Mouse (Mus musculus): ENCODE data around the gene Styxl1. TPM values are rescaled to one million over a fixed set of nuclear protein-coding genes. Genes with fewer than 3 reads are reported as not detected.
A peak's percentile ranks its signal among the peaks of the same experiment; 100 is the strongest.

Styxl1 gene
- polyA plus RNA-seq, 1 experiment from 2014 or later, result 0.65 TPM

DNA sequence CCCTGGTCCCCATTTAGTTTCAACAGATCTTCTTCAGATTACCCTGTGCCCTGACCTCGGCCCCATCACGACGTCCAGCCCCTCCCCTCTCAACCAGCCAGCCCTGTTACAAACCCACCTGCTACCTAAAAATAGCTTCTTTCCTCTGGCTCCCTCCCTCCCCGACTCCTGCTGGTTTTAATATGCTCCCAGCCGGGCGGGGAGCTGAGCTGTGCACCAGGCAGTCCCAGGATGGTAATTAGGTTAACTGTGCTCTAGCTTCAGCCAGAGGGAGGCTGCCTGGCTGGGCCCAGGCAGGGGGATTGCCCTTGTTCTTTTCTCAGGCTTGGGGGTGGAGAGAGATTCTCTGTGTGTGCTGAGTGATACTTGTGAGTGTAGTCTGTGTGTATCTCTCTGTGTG, 22.7 kb upstream of the Styxl1 start:
- Histone ChIP-seq H3K27ac (peak overlapping the region; percentile 84), H3K9ac (peak overlapping the region; percentile 49; the same call in 1 of the 2 replicates), H3K36me3 (no peaks in the 10 kb centered on the region), H3K4me1 (replicated peaks) (peaks cover 39% of the 10 kb centered on the region), H3K4me3 (no peak overlapping the region), H3K4me2 (0 out of 2 replicates have a peak overlapping the region, but pooled peaks have one; percentile 4), H3K27me3 (no peaks in the 10 kb centered on the region), H3K9me3 (no peaks in the 10 kb centered on the region)
- peak; percentile 70 for ATAC-seq (ENCODE audit: low FRiP score)
- WGBS, result 0% methylated on average over 6 of the region's 6 CpGs

DNA sequence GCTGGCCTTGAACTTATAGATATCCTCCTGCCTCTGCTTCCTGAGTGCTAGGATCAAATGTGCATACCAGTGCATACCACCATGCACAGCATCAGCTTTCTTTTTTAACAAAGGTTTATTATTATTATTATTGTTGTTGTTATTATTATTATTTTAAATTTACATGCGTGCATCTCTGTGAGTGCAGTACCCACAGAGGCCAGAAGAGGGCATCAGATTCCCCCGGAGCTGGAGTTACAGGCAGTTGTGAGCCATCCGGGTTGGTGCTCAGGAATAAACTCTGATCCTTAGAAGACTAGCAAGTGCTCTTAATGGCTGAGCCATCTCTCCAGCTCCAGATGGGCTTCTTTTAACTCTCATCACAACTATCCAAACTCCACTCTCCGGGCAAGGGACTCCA, 21.6 kb upstream of the Styxl1 start:
- ATAC-seq (ENCODE audit: low FRiP score), result no peak
- Histone ChIP-seq H3K27me3 (no peaks in the 10 kb centered on the region), H3K9me3 (no peaks in the 10 kb centered on the region), H3K36me3 (no peaks in the 10 kb centered on the region), H3K27ac (peak overlapping the region; percentile 84), H3K4me3 (no peak overlapping the region), H3K4me2 (no peak overlapping the region), H3K9ac (no peak overlapping the region), H3K4me1 (replicated peaks) (peaks cover 38% of the 10 kb centered on the region)
- 39% methylated on average over 4 of the region's 4 CpGs for WGBS

DNA sequence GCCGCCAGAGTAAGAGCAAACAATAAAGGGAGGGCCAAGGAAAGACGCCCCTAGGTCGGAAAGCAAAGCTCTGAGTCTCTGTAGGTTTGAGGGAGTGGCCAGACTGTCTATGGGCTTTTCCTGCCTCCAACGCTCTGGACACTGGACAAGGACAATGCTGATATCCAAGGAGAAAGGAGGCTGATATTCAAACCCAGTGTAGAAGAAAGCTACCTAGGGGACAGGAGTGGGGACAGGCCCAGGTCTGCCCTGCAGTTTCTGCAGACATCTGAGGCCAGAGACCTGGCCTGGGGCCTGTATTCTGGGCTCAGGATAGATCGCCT, 16.6 kb upstream of the Styxl1 start:
- 0 out of 2 replicates have a peak overlapping the region, but pooled peaks have one; percentile 23 for H3K4me3 ChIP-seq
- peaks cover 13% of the 10 kb centered on the region for H3K4me1 ChIP-seq (replicated peaks)
- no peaks in the 10 kb centered on the region for H3K27me3 ChIP-seq
- peak; percentile 68; the same call in 1 of the 2 replicates for ATAC-seq (ENCODE audit: low FRiP score)
- peaks cover 25% of the 10 kb centered on the region for H3K36me3 ChIP-seq
- H3K9ac ChIP-seq, result peak overlapping the region; percentile 58
- no peaks in the 10 kb centered on the region for H3K9me3 ChIP-seq
- H3K4me2 ChIP-seq, result peak overlapping the region; percentile 40
- peak overlapping the region; percentile 91 for H3K27ac ChIP-seq
- WGBS, result 15% methylated on average over 5 of the region's 5 CpGs

DNA sequence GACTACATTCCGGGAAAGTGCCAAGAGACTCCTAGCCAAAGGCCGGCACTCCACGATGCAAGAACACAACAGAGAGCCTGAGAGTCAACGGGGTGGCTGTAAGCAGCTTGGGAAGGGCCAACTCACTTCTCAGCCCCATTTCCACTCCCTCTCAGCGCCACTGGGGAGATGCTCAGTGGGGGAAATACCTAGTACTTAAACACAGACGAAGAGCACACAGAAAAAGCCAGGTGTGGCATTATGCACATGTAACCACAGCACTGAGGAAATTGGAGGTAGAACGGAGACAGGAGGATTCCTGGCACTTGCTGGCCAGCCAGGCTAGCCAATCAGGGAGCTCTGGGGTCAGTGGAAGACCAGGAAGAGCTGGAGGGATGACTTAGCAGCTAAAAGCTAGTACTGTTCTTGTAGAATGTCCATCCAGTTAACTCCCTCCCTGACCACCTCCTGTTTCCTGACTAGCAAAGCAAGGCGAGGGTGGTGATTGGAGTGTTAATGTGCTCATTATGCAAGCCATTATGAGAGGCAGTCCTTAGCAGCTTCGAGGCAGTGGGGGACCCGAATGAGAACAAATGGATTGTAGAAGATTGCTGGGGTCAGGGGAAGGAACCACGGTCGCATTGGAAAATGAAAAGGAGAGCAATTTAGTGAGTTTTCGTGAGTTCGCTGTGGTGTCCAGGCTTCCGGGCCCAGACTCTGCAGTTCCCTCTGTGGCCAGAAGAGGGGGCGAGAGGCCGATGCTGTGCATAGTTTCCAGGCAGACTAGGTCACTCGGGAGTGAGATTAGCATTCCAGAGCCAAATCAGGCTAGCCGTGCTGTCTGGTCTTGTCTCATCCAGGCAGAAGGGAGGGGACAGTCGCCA, 16.0 kb upstream of the Styxl1 start:
- Histone ChIP-seq H3K9ac (peak overlapping the region; percentile 58), H3K36me3 (peaks cover 31% of the 10 kb centered on the region), H3K27me3 (no peaks in the 10 kb centered on the region), H3K4me3 (peak overlapping the region; percentile 23; the same call in 1 of the 2 replicates), H3K27ac (peak overlapping the region; percentile 91), H3K4me1 (replicated peaks) (peaks cover 13% of the 10 kb centered on the region), H3K9me3 (no peaks in the 10 kb centered on the region), H3K4me2 (peak overlapping the region; percentile 40)
- WGBS, result 6% methylated on average over 20 of the region's 20 CpGs
- peak; percentile 91 for ATAC-seq (ENCODE audit: low FRiP score)

DNA sequence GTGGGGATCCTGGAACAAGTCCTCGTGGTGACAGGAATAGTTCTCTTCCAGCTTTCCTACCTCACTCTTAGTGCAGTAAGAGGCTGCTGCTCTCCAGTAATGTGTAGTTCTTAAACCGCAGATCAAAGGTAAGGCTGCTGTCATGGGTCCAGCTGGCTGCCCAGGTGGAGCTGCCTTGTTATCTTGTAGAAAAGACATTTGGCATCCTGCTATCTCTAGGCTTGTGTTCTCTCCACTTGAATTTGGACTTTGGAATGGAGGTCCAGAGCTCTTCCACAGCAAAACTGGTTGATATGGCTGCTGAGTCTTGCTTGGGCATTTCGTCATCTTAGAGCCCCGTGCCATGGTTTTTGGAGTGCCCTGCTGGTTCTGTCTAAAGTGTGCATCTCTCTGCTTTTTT, 4.7 kb upstream of the Styxl1 start:
- peaks cover 64% of the 10 kb centered on the region for H3K36me3 ChIP-seq
- H3K4me1 ChIP-seq (replicated peaks), result peaks cover 23% of the 10 kb centered on the region
- H3K27ac ChIP-seq, result no peak overlapping the region
- no peaks in the 10 kb centered on the region for H3K27me3 ChIP-seq
- no peak overlapping the region for H3K4me2 ChIP-seq
- 100% methylated on average over 4 of the region's 4 CpGs for WGBS
- no peak for ATAC-seq (ENCODE audit: low FRiP score)
- H3K9ac ChIP-seq, result no peak overlapping the region
- no peak overlapping the region for H3K4me3 ChIP-seq
- H3K9me3 ChIP-seq, result no peaks in the 10 kb centered on the region

DNA sequence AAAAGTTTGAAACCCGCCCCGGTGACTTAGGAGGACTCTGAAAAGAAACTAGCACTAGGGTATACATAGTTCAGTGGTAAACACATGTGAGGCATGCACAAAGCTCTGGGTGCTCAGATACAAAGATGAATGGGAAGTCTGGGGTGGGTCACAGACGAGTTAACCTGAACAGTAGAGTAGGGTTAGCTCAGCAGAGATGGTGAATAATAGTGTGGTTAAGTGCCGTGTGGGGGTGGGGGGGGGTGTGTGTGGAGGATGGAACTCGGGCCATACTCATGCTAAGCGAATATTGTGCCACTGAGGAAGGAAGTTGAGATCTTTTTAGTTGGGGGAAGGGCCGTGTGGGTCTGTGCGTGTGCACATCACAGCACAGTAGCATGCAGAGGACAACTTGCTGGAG, 2.1 kb upstream of the Styxl1 start:
- no peak overlapping the region; the same call in 1 of the 2 replicates for H3K4me3 ChIP-seq
- H3K9me3 ChIP-seq, result no peaks in the 10 kb centered on the region
- peaks cover 39% of the 10 kb centered on the region for H3K36me3 ChIP-seq
- ATAC-seq (ENCODE audit: low FRiP score), result no peak
- no peaks in the 10 kb centered on the region for H3K27me3 ChIP-seq
- H3K27ac ChIP-seq, result no peak overlapping the region
- 78% methylated on average over 8 of the region's 8 CpGs for WGBS
- peak overlapping the region; percentile 98 for H3K9ac ChIP-seq
- 0 out of 2 replicates have a peak overlapping the region, but pooled peaks have one; percentile 17 for H3K4me2 ChIP-seq
- H3K4me1 ChIP-seq (replicated peaks), result peaks cover 33% of the 10 kb centered on the region

DNA sequence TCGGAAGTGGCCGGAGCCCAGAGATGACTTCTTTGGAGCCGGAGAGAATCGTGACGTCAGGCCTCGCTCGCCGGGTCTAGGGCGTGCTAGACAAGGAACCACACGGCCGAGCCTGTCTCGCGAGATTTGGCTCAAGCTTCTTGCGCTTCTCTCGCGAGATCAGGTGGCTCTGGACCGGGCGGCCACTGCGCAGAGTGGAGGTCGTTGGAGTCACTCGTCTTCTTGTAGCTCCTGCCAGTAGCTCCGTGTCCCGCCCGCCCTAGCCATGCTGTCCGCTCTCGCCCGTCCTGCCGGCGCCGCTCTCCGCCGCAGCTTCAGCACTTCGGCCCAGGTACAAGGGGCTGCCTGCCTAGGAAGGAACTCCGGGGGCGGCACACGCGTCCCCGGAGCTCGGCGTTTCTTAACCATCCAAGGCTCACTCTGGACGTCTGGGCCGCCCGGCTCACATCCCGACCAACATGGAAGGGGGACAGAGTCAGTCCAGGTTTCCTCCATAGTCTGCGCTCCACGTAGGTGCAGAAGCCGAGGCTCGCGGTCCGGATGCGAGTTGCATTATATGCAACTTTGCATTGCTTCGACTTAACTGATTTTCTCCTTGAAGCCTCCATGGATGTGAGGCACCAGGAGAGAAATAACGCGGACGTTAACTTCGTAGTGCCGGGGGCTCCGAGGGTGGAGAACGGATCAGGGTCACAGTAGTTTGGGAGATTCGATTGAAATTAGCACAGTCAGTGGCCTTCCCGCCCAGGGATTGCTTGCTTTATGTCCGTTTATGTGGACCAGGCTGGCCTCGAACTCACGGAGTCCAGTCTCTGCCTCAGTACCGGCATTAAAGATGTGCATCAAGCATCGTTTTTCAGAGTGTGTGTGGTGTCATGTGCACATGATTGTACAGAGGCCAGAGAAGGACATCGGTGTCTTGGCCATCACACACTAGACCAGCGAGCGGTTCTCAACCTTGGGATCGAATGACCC, 573 bp upstream of the Styxl1 start, which contains the start of gene Mdh2:
Gene Mdh2 (plus strand): TSS at position 10 of the 975 bp plus-strand sequence.
- H3K9ac ChIP-seq, result peak within 1 kb of the TSS; percentile 98
- H3K36me3 ChIP-seq, result peaks cover 23% of the 10 kb centered on the region
- no peaks in the 10 kb centered on the region for H3K9me3 ChIP-seq
- H3K4me2 ChIP-seq, result peak within 1 kb of the TSS; percentile 84
- H3K27me3 ChIP-seq, result no peaks in the 10 kb centered on the region
- WGBS, result 2% methylated on average over 70 of the region's 70 CpGs
- H3K27ac ChIP-seq, result peak within 1 kb of the TSS; percentile 95
- peaks cover 33% of the 10 kb centered on the region for H3K4me1 ChIP-seq (replicated peaks)
- peak within 1 kb of the TSS; percentile 85 for H3K4me3 ChIP-seq
- peak; percentile 100 for ATAC-seq (ENCODE audit: low FRiP score)

DNA sequence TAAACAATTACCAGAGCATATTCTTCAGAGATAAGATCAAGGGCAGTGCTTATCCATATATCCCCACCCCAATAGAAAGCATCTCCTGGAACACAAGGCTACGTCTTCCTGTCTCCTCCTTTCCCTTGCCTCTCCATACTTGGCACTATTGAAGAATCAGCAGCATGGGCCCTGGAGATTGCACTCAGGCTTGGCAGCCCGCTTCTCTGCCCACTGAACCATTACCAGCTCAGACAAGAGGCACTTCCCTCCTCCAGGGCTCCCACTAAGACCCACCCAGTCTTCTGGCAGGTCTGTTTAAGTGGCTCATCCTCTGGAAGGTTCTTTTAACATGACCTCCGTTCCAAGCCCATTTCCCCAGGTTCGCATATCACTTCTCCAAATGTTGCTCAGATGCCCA, 1.6 kb downstream of the Styxl1 start:
- 90% methylated on average over 4 of the region's 4 CpGs for WGBS
- ATAC-seq (ENCODE audit: low FRiP score), result no peak
- H3K9me3 ChIP-seq, result no peaks in the 10 kb centered on the region

DNA sequence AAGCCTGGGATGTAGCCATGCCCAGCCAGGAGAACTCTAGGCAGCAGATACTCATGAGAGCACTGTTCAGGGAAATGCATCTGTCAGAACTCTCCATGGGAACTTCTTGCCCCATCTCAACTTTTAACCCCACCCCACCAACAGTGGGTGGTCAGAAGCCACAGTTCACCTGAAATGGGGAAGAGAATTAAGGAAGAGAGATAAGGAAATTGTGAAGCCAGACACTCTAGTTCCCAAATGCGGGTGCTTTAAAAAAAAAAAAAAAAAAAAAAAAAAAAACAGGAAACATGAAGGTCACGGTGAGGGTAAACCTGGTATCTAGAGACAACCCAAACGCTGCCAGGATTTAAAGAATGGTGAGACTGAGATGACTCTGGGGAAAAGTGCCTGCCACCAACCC, 5.7 kb downstream of the Styxl1 start:
- no peak overlapping the region for H3K27ac ChIP-seq
- peaks cover 7% of the 10 kb centered on the region for H3K4me1 ChIP-seq (replicated peaks)
- H3K4me2 ChIP-seq, result no peak overlapping the region
- no peak for ATAC-seq (ENCODE audit: low FRiP score)
- H3K9me3 ChIP-seq, result no peaks in the 10 kb centered on the region
- H3K36me3 ChIP-seq, result no peaks in the 10 kb centered on the region
- no peak overlapping the region for H3K4me3 ChIP-seq
- H3K9ac ChIP-seq, result no peak overlapping the region
- no peaks in the 10 kb centered on the region for H3K27me3 ChIP-seq
- 65% methylated on average over 3 of the region's 3 CpGs for WGBS

More for the DNA sequence above, 1.6 kb downstream of the Styxl1 start:
- Histone ChIP-seq H3K4me2 (no peak overlapping the region), H3K27me3 (no peaks in the 10 kb centered on the region), H3K9ac (0 out of 2 replicates have a peak overlapping the region, but pooled peaks have one; percentile 89), H3K27ac (no peak overlapping the region), H3K4me3 (no peak overlapping the region), H3K36me3 (peaks cover 3% of the 10 kb centered on the region), H3K4me1 (replicated peaks) (peaks cover 33% of the 10 kb centered on the region)

DNA sequence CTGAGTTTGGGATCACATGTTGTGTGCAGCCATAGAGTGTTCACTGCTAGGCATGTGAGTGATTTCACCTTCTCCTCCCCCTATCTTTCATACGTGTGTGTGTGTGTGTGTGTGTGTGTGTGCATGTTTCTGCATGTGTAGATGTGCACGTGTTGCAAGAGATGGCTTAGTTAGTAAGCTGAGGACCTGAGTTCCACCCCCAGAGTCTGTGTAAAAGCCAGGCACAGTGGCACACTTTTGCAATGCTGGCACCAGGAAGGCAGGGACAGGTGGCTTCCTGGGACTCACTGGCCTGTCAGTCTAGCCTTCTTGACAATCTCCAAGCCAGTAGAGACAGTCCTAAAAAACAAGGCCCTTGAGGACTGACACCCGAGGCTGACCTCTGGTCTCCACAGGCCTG, 13.2 kb downstream of the Styxl1 start:
- ATAC-seq (ENCODE audit: low FRiP score), result no peak
- H3K9ac ChIP-seq, result no peak overlapping the region
- no peaks in the 10 kb centered on the region for H3K9me3 ChIP-seq
- H3K36me3 ChIP-seq, result no peaks in the 10 kb centered on the region
- no peak overlapping the region for H3K4me3 ChIP-seq
- no peak overlapping the region for H3K4me2 ChIP-seq
- WGBS, result 65% methylated on average over 3 of the region's 3 CpGs
- H3K4me1 ChIP-seq (replicated peaks), result no peaks in the 10 kb centered on the region
- H3K27me3 ChIP-seq, result no peaks in the 10 kb centered on the region
- H3K27ac ChIP-seq, result no peak overlapping the region

DNA sequence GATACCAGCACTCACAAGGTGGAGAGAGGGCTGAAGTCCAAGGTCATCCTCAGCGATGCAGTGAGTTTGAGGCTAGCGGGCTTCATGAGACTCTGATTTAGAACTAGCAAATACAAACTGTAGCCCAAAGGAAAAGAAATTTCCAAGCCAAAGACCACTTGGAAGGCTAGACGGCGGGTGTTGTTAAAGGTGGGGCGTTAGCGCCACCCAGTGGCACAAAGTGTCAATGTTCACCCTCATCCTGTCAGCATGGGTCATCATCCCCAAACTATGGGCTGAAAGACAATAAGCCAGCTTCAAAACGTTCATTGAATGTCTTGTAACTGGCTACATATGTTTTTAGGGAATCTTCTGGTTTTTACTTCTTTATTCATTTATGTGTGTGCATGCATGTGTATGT, 14.7 kb downstream of the Styxl1 start:
- WGBS, result 2% methylated on average over 7 of the region's 7 CpGs
- H3K27me3 ChIP-seq, result no peaks in the 10 kb centered on the region

DNA sequence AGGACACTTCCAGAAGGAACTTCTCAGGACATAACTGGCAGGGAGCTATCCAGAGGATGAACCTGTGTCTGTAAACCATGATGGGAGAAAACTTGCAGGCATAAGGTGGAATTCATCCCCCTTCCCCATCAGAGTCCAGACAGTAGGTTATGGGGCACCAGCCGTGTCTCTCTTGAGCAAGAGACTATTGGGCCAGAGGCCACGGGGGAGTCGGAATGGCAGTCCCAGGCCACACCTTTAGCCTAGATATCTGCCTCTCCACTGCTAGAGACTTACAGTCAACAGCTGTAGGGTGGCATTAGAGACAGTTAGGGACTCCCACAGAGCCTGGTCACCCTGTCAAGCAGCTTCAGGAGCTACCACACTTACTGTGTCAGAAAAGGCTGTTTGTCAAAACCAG, 16.3 kb downstream of the Styxl1 start:
- Histone ChIP-seq H3K4me2 (no peak overlapping the region), H3K9me3 (no peaks in the 10 kb centered on the region), H3K9ac (no peak overlapping the region), H3K4me1 (replicated peaks) (no peaks in the 10 kb centered on the region), H3K4me3 (no peak overlapping the region), H3K27me3 (no peaks in the 10 kb centered on the region), H3K27ac (no peak overlapping the region), H3K36me3 (no peaks in the 10 kb centered on the region)
- 78% methylated on average over 3 of the region's 3 CpGs for WGBS
- no peak for ATAC-seq (ENCODE audit: low FRiP score)

More for the DNA sequence above, 14.7 kb downstream of the Styxl1 start:
- no peaks in the 10 kb centered on the region for H3K36me3 ChIP-seq
- H3K9ac ChIP-seq, result no peak overlapping the region
- no peak for ATAC-seq (ENCODE audit: low FRiP score)
- no peak overlapping the region for H3K4me3 ChIP-seq
- no peak overlapping the region for H3K27ac ChIP-seq
- no peaks in the 10 kb centered on the region for H3K4me1 ChIP-seq (replicated peaks)
- no peaks in the 10 kb centered on the region for H3K9me3 ChIP-seq
- H3K4me2 ChIP-seq, result no peak overlapping the region
